Mouse (Mus musculus) hindbrain, postnatal 0 days (tissue): ENCODE measurements at regions not wholly inside any gene's neighbourhood (a gene's known extent, or its start where the extent isn't known, plus 50 kb on each side); places are given as distances from the start of the nearest gene placed in this dataset.

Experiments
- ATAC-seq: fragments of 200-750 bp; cut with Nextera tagmentation; 2 replicates; pipeline ENCODE4 v1.8.0; 2017; ENCODE audit warnings: mild to moderate bottlenecking, moderate TSS enrichment, moderate library complexity
- DNase-seq: peaks from one replicate; pipeline ENCODE4 v3.0.0-alpha.2; 2015; ENCODE audit warnings: low spot score
- H3K27ac ChIP-seq: fragments of 300-500 bp; sonication (generic); 2 replicates; pipeline ENCODE4 v1.5.1; 2014; ENCODE audit warnings: mild to moderate bottlenecking
- H3K27me3 ChIP-seq: fragments of 300-500 bp; sonication (generic); 2 replicates; pipeline ENCODE4 v1.6.1; 2014; ENCODE audit warnings: low read length, mixed read lengths; ENCODE audit not compliant: insufficient read depth
- H3K36me3 ChIP-seq: fragments of 300-500 bp; sonication (generic); 2 replicates; pipeline ENCODE4 v1.6.1; 2014; ENCODE audit warnings: low read length, mixed read lengths; ENCODE audit not compliant: insufficient read depth
- H3K4me1 ChIP-seq: fragments of 300-500 bp; sonication (generic); 2 replicates; pipeline ENCODE4 v1.6.1; 2014; ENCODE audit warnings: antibody characterized with exemption, low read length, mixed read lengths; ENCODE audit not compliant: insufficient read depth
- H3K4me2 ChIP-seq: fragments of 300-500 bp; sonication (generic); 2 replicates; pipeline ENCODE4 v1.6.1; 2014; ENCODE audit warnings: low read depth, mild to moderate bottlenecking, low read length, moderate library complexity, mixed read lengths
- H3K4me3 ChIP-seq: fragments of 300-500 bp; sonication (generic); 2 replicates; pipeline ENCODE4 v1.5.1; 2014; ENCODE audit warnings: low read length
- H3K9ac ChIP-seq: fragments of 300-500 bp; sonication (generic); replicated peaks from 2 replicates; pipeline ENCODE4 v1.6.1; 2014; ENCODE audit warnings: mild to moderate bottlenecking, low read length, moderate library complexity, mixed read lengths
- H3K9me3 ChIP-seq: fragments of 300-500 bp; sonication (generic); 2 replicates; pipeline ENCODE4 v1.6.1; 2016; ENCODE audit warnings: low read length, mixed read lengths
- CTCF ChIP-seq: IDR thresholded peaks from 2 replicates; pipeline ENCODE4 v1.5.1; 2016; ENCODE audit warnings: antibody characterized with exemption, control low read depth, low read depth
- WGBS: fragments of 180-500 bp; shearing (Covaris S2); extraction: QIAGEN DNeasy Blood & Tissue Kit; methylation state at CpG from one replicate; pipeline ENCODE4 v1.1.7; 2014; 5-methylcytosine and 5-hydroxymethylcytosine counted together

DNA sequence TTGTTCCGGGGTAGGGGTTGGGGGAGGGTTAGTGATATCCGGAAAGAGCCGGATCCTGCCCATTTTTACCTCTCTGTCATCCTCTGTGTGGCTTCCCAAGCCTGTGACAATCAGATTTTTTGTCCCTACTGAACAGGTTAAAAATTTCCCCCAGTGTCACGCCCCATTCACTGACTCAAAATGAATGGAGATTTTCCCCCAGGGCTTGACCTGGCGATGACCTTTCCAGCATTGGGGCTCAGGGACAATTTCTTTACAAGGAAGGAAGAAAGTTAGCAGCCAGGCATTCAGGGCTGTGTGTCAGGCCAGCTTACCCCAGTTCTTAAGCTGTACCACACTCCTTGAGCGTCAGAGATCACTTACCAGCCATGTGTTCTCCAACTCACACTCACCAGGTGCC lies 55.9 kb upstream of the Gm9887 start:
- H3K4me3 ChIP-seq, result no peak overlapping the region
- H3K36me3 ChIP-seq, result no peaks in the 10 kb centered on the region
- no peak for TF ChIP-seq CTCF
- WGBS, result 53% methylated on average over 6 of the region's 6 CpGs
- DNase-seq (no peak), ATAC-seq (no peak)
- no peaks in the 10 kb centered on the region for H3K27me3 ChIP-seq
- no peak overlapping the region for H3K4me2 ChIP-seq
- no peaks in the 10 kb centered on the region for H3K4me1 ChIP-seq
- H3K9me3 ChIP-seq, result peaks cover under 1% of the 10 kb centered on the region
- H3K9ac ChIP-seq, result no peak overlapping the region
- H3K27ac ChIP-seq, result no peak overlapping the region

DNA sequence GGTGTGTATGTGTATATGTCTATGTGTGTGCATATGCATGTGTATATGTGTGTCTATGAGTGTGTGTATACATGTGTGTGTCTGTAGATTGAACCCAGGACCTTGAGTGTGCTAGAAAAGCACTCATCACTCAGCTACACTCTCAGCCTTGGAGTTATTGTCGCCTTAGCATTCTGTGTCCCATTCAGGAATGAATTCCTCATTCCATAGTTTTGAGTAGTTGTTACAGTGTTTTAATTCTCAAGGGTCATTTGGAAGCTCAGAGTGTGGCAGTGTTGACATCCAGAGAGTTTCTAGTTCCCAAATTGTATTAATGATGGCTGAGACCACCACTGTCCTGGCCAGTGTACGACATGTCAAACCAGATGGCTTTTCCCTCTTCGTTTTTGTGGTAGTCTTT lies 53.4 kb upstream of the Gm9887 start:
- H3K9me3 ChIP-seq, result peaks cover 4% of the 10 kb centered on the region

DNA sequence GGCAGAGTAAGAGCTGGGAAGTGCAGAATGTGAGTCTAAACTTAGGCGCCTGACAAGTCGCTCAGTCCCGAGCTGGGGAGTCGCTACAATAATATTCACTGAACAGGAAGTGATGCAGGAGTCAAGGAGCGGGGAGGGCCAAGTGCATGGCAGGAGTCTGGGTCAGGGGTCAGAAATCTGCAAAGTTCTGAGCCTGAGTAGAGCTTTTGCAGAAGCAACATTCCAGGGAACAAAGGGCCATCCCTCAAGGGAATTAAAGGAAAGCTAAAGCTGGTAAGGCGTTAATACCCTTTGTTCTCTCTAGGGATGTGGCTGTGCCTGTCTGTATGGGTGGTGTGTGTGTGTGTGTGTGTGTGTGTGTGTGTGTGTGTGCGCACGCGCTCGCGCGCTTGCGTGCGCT lies 52.7 kb upstream of the Gm9887 start:
- Histone ChIP-seq H3K4me1 (no peaks in the 10 kb centered on the region), H3K9ac (no peak overlapping the region), H3K4me3 (no peak overlapping the region), H3K9me3 (peaks cover 4% of the 10 kb centered on the region), H3K27me3 (no peaks in the 10 kb centered on the region), H3K36me3 (no peaks in the 10 kb centered on the region), H3K27ac (no peak overlapping the region), H3K4me2 (no peak overlapping the region)
- no peak for TF ChIP-seq CTCF
- WGBS, result 58% methylated on average over 14 of the region's 14 CpGs
- no peak for DNase-seq
- ATAC-seq, result no peak

More for the DNA sequence above, 53.4 kb upstream of the Gm9887 start:
- Histone ChIP-seq H3K4me3 (no peak overlapping the region), H3K27ac (no peak overlapping the region), H3K4me1 (no peaks in the 10 kb centered on the region), H3K9ac (no peak overlapping the region), H3K4me2 (no peak overlapping the region), H3K27me3 (no peaks in the 10 kb centered on the region), H3K36me3 (no peaks in the 10 kb centered on the region)
- WGBS, result 92% methylated on average over 3 of the region's 3 CpGs
- ATAC-seq (no peak), DNase-seq (no peak)
- TF ChIP-seq CTCF, result no peak
